In the genomic region with DNA sequence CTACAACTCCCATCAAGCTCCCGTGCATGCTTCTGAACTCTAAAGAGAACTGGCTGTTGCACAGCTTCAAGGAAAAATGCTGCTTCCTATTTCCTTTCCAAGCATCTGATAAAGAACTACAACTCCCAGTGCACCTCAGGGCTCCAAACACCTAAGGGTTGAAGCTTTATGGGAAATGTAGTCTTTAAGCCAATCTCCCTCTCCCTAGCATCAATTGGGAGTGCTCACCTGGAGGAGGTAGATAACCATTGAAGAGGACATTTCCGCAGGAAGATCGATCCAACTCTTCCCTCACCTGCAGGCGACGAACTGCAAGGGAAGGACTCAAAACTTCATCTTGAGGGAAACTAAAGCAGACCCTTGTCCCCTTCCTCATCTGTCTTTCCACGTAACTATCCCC, we compare ENCODE assay signal across 9 mouse cellular contexts. TPM values are rescaled to one million over a fixed set of nuclear protein-coding genes. Genes with fewer than 3 reads are reported as not detected.
A peak's percentile ranks its signal among the peaks of the same experiment; 100 is the strongest.
DNase-seq lines count a peak whose midpoint lies in the region; ATAC-seq lines count a peak whose summit lies in the region.
"Had no signal": no experiment of that assay in that cellular context is flagged by ENCODE, and none has a peak within 500 bp of the region (broad histone marks: within the 10 kb centered on the region; RNA-seq: fewer than 3 reads in every experiment).

No protein-coding gene starts in this region.

- H3K4me1 ChIP-seq in lung, embryonic 16.5 days (replicated peaks; ENCODE audit: control insufficient read depth, insufficient read depth, low read length): peaks cover 22% of the 10 kb centered on the region
- H3K4me1 ChIP-seq in forebrain, embryonic 14.5 days (ENCODE audit: control insufficient read depth, insufficient read depth, low read length): peaks cover 16% of the 10 kb centered on the region
- peaks cover 18% of the 10 kb centered on the region for H3K4me1 ChIP-seq in kidney, embryonic 14.5 days (ENCODE audit: control insufficient read depth, insufficient read depth, low read length)
- peaks cover 10% of the 10 kb centered on the region for H3K4me1 ChIP-seq in midbrain, embryonic 16.5 days (ENCODE audit: control insufficient read depth, insufficient read depth, low read length)

- peak overlapping the region; percentile 72 for H3K4me2 ChIP-seq in lung, embryonic 16.5 days (ENCODE audit: low read depth, low read length)
- H3K4me2 ChIP-seq in forebrain, embryonic 14.5 days (ENCODE audit: low read length): peak overlapping the region; percentile 67
- H3K4me2 ChIP-seq in kidney, embryonic 14.5 days (replicated peaks; ENCODE audit: low read depth, low read length): peak overlapping the region; percentile 66
- H3K4me2 ChIP-seq in midbrain, embryonic 16.5 days (ENCODE audit: low read length): peak overlapping the region; percentile 70

- no peak overlapping the region; the same call in 1 of the 2 replicates for H3K4me3 ChIP-seq in lung, embryonic 16.5 days (ENCODE audit: low read length)
- peak overlapping the region; percentile 72 for H3K4me3 ChIP-seq in forebrain, embryonic 14.5 days (ENCODE audit: low read depth, low read length)
- peak overlapping the region; percentile 67 for H3K4me3 ChIP-seq in kidney, embryonic 14.5 days (ENCODE audit: low read length)
- peak overlapping the region; percentile 53 for H3K4me3 ChIP-seq in midbrain, embryonic 16.5 days (ENCODE audit: low read depth, low read length)

- H3K9me3 ChIP-seq in lung, embryonic 16.5 days (ENCODE audit: control insufficient read depth, low read length): no peaks in the 10 kb centered on the region
- H3K9me3 ChIP-seq in forebrain, embryonic 14.5 days (replicated peaks; ENCODE audit: control insufficient read depth, low read length): no peaks in the 10 kb centered on the region
- no peaks in the 10 kb centered on the region for H3K9me3 ChIP-seq in kidney, embryonic 14.5 days (ENCODE audit: control insufficient read depth, low read length)
- H3K9me3 ChIP-seq in midbrain, embryonic 16.5 days (replicated peaks; ENCODE audit: control insufficient read depth, low read length, poor library complexity, severe bottlenecking): no peaks in the 10 kb centered on the region

- 31% methylated on average over 6 of the region's 6 CpGs for WGBS in lung, embryonic 16.5 days
- whole genome bisulfite sequencing in forebrain, embryonic 14.5 days: 22% methylated on average over 6 of the region's 6 CpGs
- 15% methylated on average over 6 of the region's 6 CpGs for whole genome bisulfite sequencing in kidney, embryonic 14.5 days
- whole genome bisulfite sequencing in midbrain, embryonic 16.5 days: 29% methylated on average over 6 of the region's 6 CpGs

- H3K36me3 ChIP-seq in lung, embryonic 16.5 days (ENCODE audit: control insufficient read depth, insufficient read depth, low read length): peaks cover 3% of the 10 kb centered on the region; the same call in 1 of the 2 replicates
- H3K36me3 ChIP-seq in forebrain, embryonic 14.5 days (ENCODE audit: control insufficient read depth, insufficient read depth, low read length): peaks cover 39% of the 10 kb centered on the region
- H3K36me3 ChIP-seq in kidney, embryonic 14.5 days (ENCODE audit: control insufficient read depth, insufficient read depth, low read length): peaks cover 11% of the 10 kb centered on the region
- H3K36me3 ChIP-seq in midbrain, embryonic 16.5 days (ENCODE audit: control insufficient read depth, insufficient read depth, low read length): peaks cover 7% of the 10 kb centered on the region; the same call in 1 of the 2 replicates

- no peak overlapping the region for H3K9ac ChIP-seq in lung, embryonic 16.5 days (ENCODE audit: low read length)
- H3K9ac ChIP-seq in forebrain, embryonic 14.5 days (ENCODE audit: low read length): peak overlapping the region; percentile 78; the same call in 1 of the 2 replicates
- no peak overlapping the region for H3K9ac ChIP-seq in kidney, embryonic 14.5 days (ENCODE audit: low read depth, low read length)
- H3K9ac ChIP-seq in midbrain, embryonic 16.5 days (ENCODE audit: low read depth, low read length): peak overlapping the region; percentile 39

- DNase-seq in lung, postnatal 4 days: no peak
- peak; percentile 85 for DNase-seq in forebrain, embryonic 14.5 days (ENCODE audit: low spot score)
- no peak for DNase-seq in left cerebral cortex, postnatal 36 days (ENCODE audit: low spot score in 2 of 2)
- DNase-seq in gastrocnemius, adult 8-10 months (ENCODE audit: low spot score in 2 of 2): no peak
- DNase-seq in spleen, postnatal 4 days (ENCODE audit: low spot score in 2 of 2): no peak

- H3K27ac ChIP-seq in lung, embryonic 16.5 days (ENCODE audit: low read length): no peak overlapping the region
- no peak overlapping the region for H3K27ac ChIP-seq in forebrain, embryonic 14.5 days (ENCODE audit: low read depth, low read length)
- no peak overlapping the region for H3K27ac ChIP-seq in kidney, embryonic 14.5 days (ENCODE audit: low read depth, low read length)
- H3K27ac ChIP-seq in midbrain, embryonic 16.5 days (ENCODE audit: low read length): no peak overlapping the region
- H3K27ac ChIP-seq: macrophage had no signal

- intact Hi-C loops in left cerebral cortex, postnatal 36 days (cut with DNase I): no loop called here

- ATAC-seq in lung, embryonic 16.5 days (ENCODE audit: low read depth): 0 out of 2 replicates have a peak, but pooled peaks have one; percentile 6
- no peak; the same call in 1 of the 2 replicates for ATAC-seq in forebrain, embryonic 14.5 days
- ATAC-seq in kidney, embryonic 14.5 days (ENCODE audit: low FRiP score, low TSS enrichment): no peak
- ATAC-seq in midbrain, embryonic 16.5 days: peak; percentile 36

- H3K27me3 ChIP-seq in lung, embryonic 16.5 days (ENCODE audit: control insufficient read depth, insufficient read depth, low read depth, low read length): no peaks in the 10 kb centered on the region
- peaks cover 21% of the 10 kb centered on the region for H3K27me3 ChIP-seq in forebrain, embryonic 14.5 days (replicated peaks; ENCODE audit: control insufficient read depth, insufficient read depth, low read length)
- no peaks in the 10 kb centered on the region for H3K27me3 ChIP-seq in kidney, embryonic 14.5 days (ENCODE audit: control insufficient read depth, insufficient read depth, low read length)
- H3K27me3 ChIP-seq in midbrain, embryonic 16.5 days (ENCODE audit: control insufficient read depth, insufficient read depth, low read depth, low read length): peaks cover 14% of the 10 kb centered on the region

RNA-seq across cellular contexts. Expression of a gene that starts 1.7 kb away (rescaled TPM):
- polyA plus RNA-seq in lung, embryonic 16.5 days (2015; fragmentation: Nextera tagmentation; extraction: Ambion mirVana): 43.6 and 46.2 TPM in 2 replicates
- polyA plus RNA-seq in forebrain, embryonic 14.5 days (2014; fragmentation: Nextera tagmentation; extraction: Ambion mirVana): 52.4 and 66.4 TPM in 2 replicates
- polyA plus RNA-seq in kidney, embryonic 14.5 days (2014; fragmentation: Nextera tagmentation; extraction: Ambion mirVana): 38.4 and 41.0 TPM in 2 replicates
- polyA plus RNA-seq in midbrain, embryonic 16.5 days (2015; fragmentation: Nextera tagmentation; extraction: Ambion mirVana): 47.4 and 55.1 TPM in 2 replicates
- total RNA-seq in left cerebral cortex, postnatal 36 days (2021): 10 to 100 TPM; 12.4 to 35.7 TPM
- total RNA-seq in gastrocnemius, adult 8-10 months (2022): 1 to 10 TPM; 1.8 to 3.9 (median 2.7) TPM

RNA-seq across cellular contexts. Expression of a gene that starts 3.1 kb away (rescaled TPM):
- 0.52 and 1.1 TPM in 2 replicates for polyA plus RNA-seq in lung, embryonic 16.5 days (2015; fragmentation: Nextera tagmentation; extraction: Ambion mirVana)
- polyA plus RNA-seq in forebrain, embryonic 14.5 days (2014; fragmentation: Nextera tagmentation; extraction: Ambion mirVana): 0.38 TPM in 1 of 2 replicates, not detected in the other
- 1.9 TPM in 1 of 2 replicates, not detected in the other for polyA plus RNA-seq in kidney, embryonic 14.5 days (2014; fragmentation: Nextera tagmentation; extraction: Ambion mirVana)
- not detected in 2 replicates for polyA plus RNA-seq in midbrain, embryonic 16.5 days (2015; fragmentation: Nextera tagmentation; extraction: Ambion mirVana)
- total RNA-seq in left cerebral cortex, postnatal 36 days (2021): not detected
- under 1 TPM in 1 of 4 experiments, not detected in 3; 0.53 TPM for total RNA-seq in gastrocnemius, adult 8-10 months (2022)
- polyA plus RNA-seq: macrophage had no signal

RNA-seq across cellular contexts. Expression of a gene that starts 16.7 kb away (rescaled TPM):
- 107 and 127 TPM in 2 replicates for polyA plus RNA-seq in lung, embryonic 16.5 days (2015; fragmentation: Nextera tagmentation; extraction: Ambion mirVana)
- polyA plus RNA-seq in forebrain, embryonic 14.5 days (2014; fragmentation: Nextera tagmentation; extraction: Ambion mirVana): 8.0 and 11.0 TPM in 2 replicates
- polyA plus RNA-seq in kidney, embryonic 14.5 days (2014; fragmentation: Nextera tagmentation; extraction: Ambion mirVana): 23.4 and 26.0 TPM in 2 replicates
- polyA plus RNA-seq in midbrain, embryonic 16.5 days (2015; fragmentation: Nextera tagmentation; extraction: Ambion mirVana): 14.1 and 14.3 TPM in 2 replicates
- total RNA-seq in left cerebral cortex, postnatal 36 days (2021): 10 to 100 TPM; 36.3 to 50.7 TPM
- 10 to 100 TPM; 33.6 to 50.3 (median 43.1) TPM for total RNA-seq in gastrocnemius, adult 8-10 months (2022)
- polyA plus RNA-seq: macrophage had no signal

Comparison
In these comparisons a context has a peak if more than half of its experiments do, and no peak if none do; other contexts are left out.
1. ATAC-seq: peak in lung, embryonic 16.5 days (single experiment) and midbrain, embryonic 16.5 days (single experiment); none in forebrain, embryonic 14.5 days (single experiment) and kidney, embryonic 14.5 days (single experiment).
2. H3K9ac ChIP-seq: peak in forebrain, embryonic 14.5 days (single experiment) and midbrain, embryonic 16.5 days (single experiment); none in lung, embryonic 16.5 days (single experiment) and kidney, embryonic 14.5 days (single experiment).
3. Peak in every context shown above with its lines, with median percentiles within 50 percentile points of each other: H3K4me2 ChIP-seq.